Mouse (Mus musculus) limb, embryonic 11.5 days (tissue): ENCODE measurements around the gene Cdc42bpg. TPM values are rescaled to one million over a fixed set of nuclear protein-coding genes. Genes with fewer than 3 reads are reported as not detected.
A peak's percentile ranks its signal among the peaks of the same experiment; 100 is the strongest.

ENCODE experiments used
- ATAC-seq: fragments of 200-750 bp; cut with Nextera tagmentation; 2 replicates; pipeline ENCODE4 v1.8.0; 2017; ENCODE audit warnings: low read depth; ENCODE audit not compliant: insufficient number of reproducible peaks, low FRiP score, low TSS enrichment
- DNase-seq: peaks from one replicate; pipeline ENCODE4 v3.0.0-alpha.2; 2015; ENCODE audit warnings: low spot score
- H3K27ac ChIP-seq: fragments of 300-500 bp; sonication (generic); replicated peaks from 2 replicates; pipeline ENCODE4 v1.5.1; 2014; ENCODE audit warnings: low read depth, mild to moderate bottlenecking, low read length
- H3K27me3 ChIP-seq: fragments of 300-500 bp; sonication (generic); 2 replicates; pipeline ENCODE4 v1.6.1; 2014; ENCODE audit warnings: mild to moderate bottlenecking, low read length, mixed read lengths; ENCODE audit not compliant: control insufficient read depth, insufficient read depth
- H3K36me3 ChIP-seq: fragments of 300-500 bp; sonication (generic); 2 replicates; pipeline ENCODE4 v1.6.1; 2014; ENCODE audit warnings: mild to moderate bottlenecking, low read length, moderate library complexity, mixed read lengths; ENCODE audit not compliant: control insufficient read depth, insufficient read depth
- H3K4me1 ChIP-seq: fragments of 300-500 bp; sonication (generic); 2 replicates; pipeline ENCODE4 v1.6.1; 2014; ENCODE audit warnings: low read length, mixed read lengths; ENCODE audit not compliant: control insufficient read depth, insufficient read depth
- H3K4me2 ChIP-seq: fragments of 300-500 bp; sonication (generic); 2 replicates; pipeline ENCODE4 v1.6.1; 2014; ENCODE audit warnings: low read depth, mild to moderate bottlenecking, moderate library complexity; ENCODE audit not compliant: severe bottlenecking
- H3K4me3 ChIP-seq: fragments of 300-500 bp; sonication (generic); 2 replicates; pipeline ENCODE4 v1.5.1; 2014; ENCODE audit warnings: low read depth, low read length
- H3K9ac ChIP-seq: fragments of 300-500 bp; sonication (generic); 2 replicates; pipeline ENCODE4 v1.6.1; 2014; ENCODE audit warnings: mild to moderate bottlenecking, low read length
- H3K9me3 ChIP-seq: fragments of 300-500 bp; sonication (generic); 2 replicates; pipeline ENCODE4 v1.6.1; 2016; ENCODE audit warnings: low read length; ENCODE audit not compliant: control insufficient read depth
- WGBS: fragments of 180-500 bp; shearing (Covaris S2); extraction: QIAGEN DNeasy Blood & Tissue Kit; methylation state at CpG from one replicate; pipeline ENCODE4 v1.1.7; 2014; 5-methylcytosine and 5-hydroxymethylcytosine counted together
- polyA plus RNA-seq: library from polyadenylated mRNA; unstranded; fragments of >200 nt; fragmentation: Nextera tagmentation; extraction: Ambion mirVana; gene quantifications from 2 replicates; pipeline ENCODE4 v1.2.1, GENCODE M21; 2014

Gene Cdc42bpg
- polyA plus RNA-seq, 1 experiment from 2014 or later, result 0.69 TPM

DNA sequence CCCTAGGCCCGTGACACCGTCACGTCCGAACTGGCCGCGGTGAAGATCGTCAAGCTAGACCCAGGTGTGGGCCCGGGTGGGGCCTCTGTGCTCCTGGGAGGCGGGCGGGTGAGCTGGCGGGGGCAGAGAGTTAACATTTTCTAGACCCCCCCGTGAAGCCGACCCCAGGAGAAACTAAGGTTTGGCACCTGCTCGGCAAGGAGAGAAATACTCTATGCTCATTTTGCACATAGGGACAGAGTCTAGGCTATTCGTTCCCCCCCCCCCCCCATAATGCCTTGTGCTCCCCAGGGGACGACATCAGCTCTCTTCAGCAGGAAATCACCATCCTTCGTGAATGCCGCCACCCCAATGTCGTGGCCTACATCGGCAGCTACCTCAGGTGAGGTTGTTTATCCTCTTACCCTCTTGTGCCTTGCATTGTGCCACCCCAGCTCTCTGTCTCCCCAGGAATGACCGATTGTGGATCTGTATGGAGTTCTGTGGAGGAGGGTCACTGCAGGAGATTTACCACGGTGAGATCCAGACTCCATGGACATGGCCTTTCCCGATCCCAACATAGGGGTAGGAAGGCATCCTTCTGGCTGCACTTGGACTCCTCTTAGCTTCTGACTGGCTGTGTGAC is 35.3 kb downstream of the Cdc42bpg start:
- no peak for ATAC-seq

DNA sequence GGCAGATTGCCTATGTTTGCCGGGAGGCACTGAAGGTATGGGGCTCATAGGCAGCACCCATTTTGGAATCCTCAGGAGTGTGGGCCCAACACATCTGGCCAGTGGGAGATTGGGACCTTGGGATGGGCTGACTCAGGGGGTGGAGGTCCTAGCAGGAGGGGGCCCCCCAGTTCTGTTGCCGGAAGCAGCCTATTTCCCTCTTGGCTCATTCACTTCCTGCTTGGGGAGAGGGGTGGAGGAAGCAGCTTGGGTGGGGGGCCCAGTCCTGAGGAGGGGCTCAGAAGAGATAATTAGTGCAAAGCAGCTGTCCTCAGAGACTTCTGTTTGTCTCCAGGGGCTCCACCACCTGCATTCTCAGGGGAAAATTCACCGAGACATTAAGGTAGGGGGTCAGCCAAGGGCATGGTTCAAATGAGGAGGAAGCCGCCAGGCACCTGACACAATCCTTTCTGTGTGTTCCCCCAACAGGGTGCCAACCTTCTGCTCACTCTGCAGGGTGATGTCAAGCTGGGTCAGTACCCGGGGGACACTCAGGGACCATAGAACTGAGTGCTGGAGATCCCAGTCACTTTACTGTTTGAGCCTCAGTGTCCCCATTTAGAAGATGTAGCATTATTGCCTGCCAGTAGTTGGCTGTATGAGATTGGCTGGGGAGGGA is 36.1 kb downstream of the Cdc42bpg start:
- Histone ChIP-seq H3K4me3 (no peak overlapping the region), H3K4me1 (peaks cover 9% of the 10 kb centered on the region; the same call in 1 of the 2 replicates)
- 72% methylated on average over 5 of the region's 5 CpGs for WGBS

More for the DNA sequence above, 35.3 kb downstream of the Cdc42bpg start:
- Histone ChIP-seq H3K4me1 (peaks cover 11% of the 10 kb centered on the region), H3K9ac (peak overlapping the region; percentile 73), H3K27me3 (no peaks in the 10 kb centered on the region), H3K27ac (no peak overlapping the region), H3K4me3 (peak overlapping the region; percentile 65), H3K4me2 (peak overlapping the region; percentile 96), H3K36me3 (peaks cover 25% of the 10 kb centered on the region), H3K9me3 (no peaks in the 10 kb centered on the region)
- no peak for DNase-seq
- 12% methylated on average over 23 of the region's 23 CpGs for WGBS

GRCm38 (mm10) chr19:6343066-6343925 is 37.0 kb downstream of the Cdc42bpg start:
- no peak overlapping the region for H3K4me2 ChIP-seq
- H3K9me3 ChIP-seq, result no peaks in the 10 kb centered on the region
- no peak overlapping the region for H3K9ac ChIP-seq
- H3K27me3 ChIP-seq, result no peaks in the 10 kb centered on the region
- H3K4me3 ChIP-seq, result no peak overlapping the region
- H3K4me1 ChIP-seq, result peaks cover 9% of the 10 kb centered on the region; the same call in 1 of the 2 replicates
- peaks cover 15% of the 10 kb centered on the region for H3K36me3 ChIP-seq
- H3K27ac ChIP-seq, result no peak overlapping the region
- DNase-seq (no peak), ATAC-seq (no peak)
- WGBS, result 85% methylated on average over 19 of the region's 19 CpGs

More for the DNA sequence above, 36.1 kb downstream of the Cdc42bpg start:
- H3K4me2 ChIP-seq, result no peak overlapping the region
- H3K9me3 ChIP-seq, result no peaks in the 10 kb centered on the region
- no peaks in the 10 kb centered on the region for H3K27me3 ChIP-seq
- H3K27ac ChIP-seq, result no peak overlapping the region
- DNase-seq (no peak), ATAC-seq (no peak)
- H3K36me3 ChIP-seq, result peaks cover 23% of the 10 kb centered on the region
- H3K9ac ChIP-seq, result no peak overlapping the region

- H3K4me3 ChIP-seq, result no peak overlapping the region
- no peak for DNase-seq
- H3K27me3 ChIP-seq, result no peaks in the 10 kb centered on the region
- WGBS, result 84% methylated on average over 5 of the region's 5 CpGs
- H3K4me1 ChIP-seq, result peaks cover 14% of the 10 kb centered on the region
- no peak overlapping the region for H3K4me2 ChIP-seq
- H3K36me3 ChIP-seq, result peaks cover 8% of the 10 kb centered on the region
- no peak overlapping the region for H3K27ac ChIP-seq
- no peak for ATAC-seq
- no peak overlapping the region for H3K9ac ChIP-seq
- H3K9me3 ChIP-seq, result no peaks in the 10 kb centered on the region
Measured at GRCm38 (mm10) chr19:6343996-6344395, 37.7 kb downstream of the Cdc42bpg start.

DNA sequence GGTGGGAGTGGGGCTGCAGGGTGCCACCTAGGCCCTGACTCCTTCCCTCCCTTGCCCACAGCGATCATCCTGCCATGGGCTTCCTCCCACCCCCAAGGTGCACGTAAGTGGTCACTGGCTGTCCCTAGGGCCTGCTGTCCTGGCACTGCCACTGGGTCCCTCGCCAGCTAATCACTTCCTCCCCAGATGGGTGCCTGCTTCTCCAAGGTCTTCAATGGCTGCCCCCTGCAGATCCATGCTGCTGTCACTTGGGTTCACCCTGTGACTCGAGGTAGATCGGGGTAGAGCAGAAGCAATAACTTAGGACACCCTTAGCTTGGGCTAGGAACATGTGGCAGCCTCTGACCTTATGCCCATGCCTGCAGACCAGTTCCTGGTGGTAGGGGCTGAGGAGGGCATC is 39.8 kb downstream of the Cdc42bpg start:
- no peak overlapping the region; the same call in 1 of the 2 replicates for H3K9ac ChIP-seq
- no peak overlapping the region for H3K27ac ChIP-seq
- no peak for DNase-seq
- H3K4me1 ChIP-seq, result peaks cover 11% of the 10 kb centered on the region
- H3K4me3 ChIP-seq, result no peak overlapping the region
- no peak overlapping the region for H3K4me2 ChIP-seq
- H3K36me3 ChIP-seq, result peaks cover 3% of the 10 kb centered on the region; the same call in 1 of the 2 replicates
- no peaks in the 10 kb centered on the region for H3K27me3 ChIP-seq
- WGBS, result 92% methylated on average over 5 of the region's 5 CpGs
- H3K9me3 ChIP-seq, result no peaks in the 10 kb centered on the region
- ATAC-seq, result no peak

- no peak overlapping the region for H3K27ac ChIP-seq
Measured at GRCm38 (mm10) chr19:6346661-6347060, 40.4 kb downstream of the Cdc42bpg start.

DNA sequence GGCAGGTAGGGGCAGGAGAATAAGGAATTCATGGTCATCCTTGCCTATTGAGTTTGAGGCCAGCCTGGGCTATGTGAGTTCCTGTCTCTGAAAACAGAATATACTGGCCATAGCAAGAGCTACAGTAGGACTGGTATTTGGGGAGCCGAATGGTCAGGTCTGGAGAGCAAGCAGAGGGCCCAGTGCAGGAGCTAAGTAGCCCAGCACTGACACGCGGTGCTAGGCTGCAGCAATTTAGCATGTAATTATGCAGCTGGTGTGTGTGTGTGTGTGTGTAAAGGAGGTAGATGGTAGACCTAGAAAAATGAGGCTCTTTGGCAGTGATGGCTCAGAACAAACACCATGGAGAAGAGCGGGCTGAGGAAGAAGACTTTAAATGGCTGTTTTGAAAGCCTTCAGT is 41.4 kb downstream of the Cdc42bpg start:
- H3K9me3 ChIP-seq, result no peaks in the 10 kb centered on the region
- H3K27me3 ChIP-seq, result no peaks in the 10 kb centered on the region
- H3K27ac ChIP-seq, result no peak overlapping the region
- peaks cover 3% of the 10 kb centered on the region; the same call in 1 of the 2 replicates for H3K36me3 ChIP-seq
- no peak overlapping the region for H3K9ac ChIP-seq
- no peak overlapping the region for H3K4me3 ChIP-seq
- WGBS, result 94% methylated on average over 4 of the region's 4 CpGs
- ATAC-seq (no peak), DNase-seq (no peak)
- H3K4me2 ChIP-seq, result no peak overlapping the region
- H3K4me1 ChIP-seq, result peaks cover 11% of the 10 kb centered on the region

More at GRCm38 (mm10) chr19:6346661-6347060, 40.4 kb downstream of the Cdc42bpg start:
- Histone ChIP-seq H3K9me3 (no peaks in the 10 kb centered on the region), H3K4me3 (no peak overlapping the region), H3K4me1 (peaks cover 11% of the 10 kb centered on the region), H3K27me3 (no peaks in the 10 kb centered on the region), H3K4me2 (no peak overlapping the region), H3K9ac (no peak overlapping the region), H3K36me3 (peaks cover 3% of the 10 kb centered on the region; the same call in 1 of the 2 replicates)
- ATAC-seq, result no peak
- DNase-seq, result no peak
- WGBS, result 88% methylated on average over 10 of the region's 10 CpGs

DNA sequence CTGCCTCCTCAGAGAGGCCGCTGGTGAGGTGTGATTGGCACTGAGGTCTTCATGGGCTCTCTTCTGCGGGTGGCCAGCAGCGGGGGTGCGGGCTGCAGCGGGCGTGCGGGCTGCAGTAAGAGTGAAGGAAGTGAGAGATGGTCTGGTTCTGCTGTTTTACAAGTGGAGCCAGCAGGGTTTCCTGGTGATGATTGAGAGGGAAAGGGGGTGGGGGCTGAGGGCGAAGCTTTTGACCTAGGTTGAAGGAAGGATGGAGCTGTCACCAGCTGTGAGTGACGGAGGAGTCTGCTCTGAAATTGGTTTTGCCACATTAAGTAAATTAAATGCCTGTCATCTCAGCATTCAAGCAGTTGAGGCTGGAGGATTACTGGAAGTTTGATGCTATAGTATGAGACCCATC is 42.5 kb downstream of the Cdc42bpg start:
- H3K9ac ChIP-seq, result no peak overlapping the region
- no peak overlapping the region for H3K4me2 ChIP-seq
- H3K27me3 ChIP-seq, result no peaks in the 10 kb centered on the region
- 34% methylated on average over 9 of the region's 9 CpGs for WGBS
- DNase-seq (no peak), ATAC-seq (no peak)
- peak overlapping the region; percentile 56; the same call in 1 of the 2 replicates for H3K27ac ChIP-seq
- no peaks in the 10 kb centered on the region for H3K9me3 ChIP-seq
- H3K36me3 ChIP-seq, result peaks cover 2% of the 10 kb centered on the region; the same call in 1 of the 2 replicates
- H3K4me1 ChIP-seq, result peaks cover 11% of the 10 kb centered on the region
- H3K4me3 ChIP-seq, result no peak overlapping the region
